Mouse (Mus musculus) cerebral cortex, adult 2 months (tissue): ENCODE results near the gene Phykpl.

Source experiments
- WGBS: fragments of 180-500 bp; shearing (Covaris S2); methylation state at CpG from one replicate; pipeline ENCODE4 v1.1.7; 2018; 5-methylcytosine and 5-hydroxymethylcytosine counted together

Gene Phykpl

GRCm38 (mm10) chr11:51618894-51619408, 34.4 kb downstream of the Phykpl start:
- WGBS, result 50% methylated on average over 8 of the region's 8 CpGs

GRCm38 (mm10) chr11:51619409-51620060, 35.0 kb downstream of the Phykpl start, which contains the start of gene Nhp2:
Gene Nhp2 (plus strand): TSS chr11:51619735.
- WGBS, result under 1% methylated on average over 51 of the region's 51 CpGs

- 2% methylated on average over 11 of the region's 11 CpGs for WGBS
These were observed 35.5 kb downstream of the Phykpl start for GRCm38 (mm10) chr11:51620084-51620483.

- WGBS, result 80% methylated on average over 2 of the region's 2 CpGs
These were observed 37.2 kb downstream of the Phykpl start for GRCm38 (mm10) chr11:51621776-51622175.

- WGBS, result 47% methylated on average over 7 of the region's 7 CpGs
These were observed 38.5 kb downstream of the Phykpl start for GRCm38 (mm10) chr11:51622971-51623491.

- WGBS, result 74% methylated on average over 5 of the region's 5 CpGs
These were observed 40.7 kb downstream of the Phykpl start for GRCm38 (mm10) chr11:51625187-51625820.

- WGBS, result 59% methylated on average over 9 of the region's 9 CpGs
These were observed 42.9 kb downstream of the Phykpl start for GRCm38 (mm10) chr11:51627425-51627824.

GRCm38 (mm10) chr11:51627907-51628306, 43.4 kb downstream of the Phykpl start:
- WGBS, result 63% methylated on average over 8 of the region's 8 CpGs

GRCm38 (mm10) chr11:51629651-51630314, 45.2 kb downstream of the Phykpl start:
- 57% methylated on average over 15 of the region's 15 CpGs for WGBS

GRCm38 (mm10) chr11:51632130-51632753, 47.7 kb downstream of the Phykpl start:
- 81% methylated on average over 6 of the region's 6 CpGs for WGBS

GRCm38 (mm10) chr11:51633200-51633599, 48.6 kb downstream of the Phykpl start:
- WGBS, result 88% methylated on average over 7 of the region's 7 CpGs

GRCm38 (mm10) chr11:51633721-51634120, 49.2 kb downstream of the Phykpl start:
- WGBS, result 88% methylated on average over 3 of the region's 3 CpGs

GRCm38 (mm10) chr11:51635127-51635524, 50.6 kb downstream of the Phykpl start:
- 2% methylated on average over 6 of the region's 6 CpGs for WGBS

- under 1% methylated on average over 61 of the region's 61 CpGs for WGBS
These were observed 51.2 kb downstream of the Phykpl start, which contains the start of gene Rmnd5b for GRCm38 (mm10) chr11:51635525-51636322. Gene Rmnd5b (minus strand): TSS chr11:51635896.

GRCm38 (mm10) chr11:51636323-51636684, 51.7 kb downstream of the Phykpl start:
- WGBS, result 6% methylated on average over 6 of the region's 6 CpGs

- 11% methylated on average over 17 of the region's 17 CpGs for WGBS
These were observed 53.4 kb downstream of the Phykpl start for GRCm38 (mm10) chr11:51637971-51638414.

- 75% methylated on average over 5 of the region's 5 CpGs for WGBS
These were observed 53.9 kb downstream of the Phykpl start for GRCm38 (mm10) chr11:51638497-51638896.

GRCm38 (mm10) chr11:51640748-51641147, 56.2 kb downstream of the Phykpl start:
- 60% methylated on average over 7 of the region's 7 CpGs for WGBS

- WGBS, result 76% methylated on average over 9 of the region's 9 CpGs
These were observed 58.6 kb downstream of the Phykpl start for GRCm38 (mm10) chr11:51643202-51643601.

- 38% methylated on average over 15 of the region's 15 CpGs for WGBS
These were observed 59.2 kb downstream of the Phykpl start for GRCm38 (mm10) chr11:51643761-51644160.

- 88% methylated on average over 16 of the region's 16 CpGs for WGBS
These were observed 59.7 kb downstream of the Phykpl start for GRCm38 (mm10) chr11:51644217-51644616.
